Mouse (Mus musculus) limb, embryonic 10.5 days (tissue): ENCODE measurements around the gene Gm20721. TPM values are rescaled to one million over a fixed set of nuclear protein-coding genes. Genes with fewer than 3 reads are reported as not detected.
"Not testable (repeated sequence)": the region's sequence is repeated elsewhere in the genome, so short reads cannot be mapped to it uniquely, and the experiment has no call there.

Source experiments
- DNase-seq: peaks from one replicate; pipeline ENCODE4 v3.0.0-alpha.2; 2017; ENCODE audit warnings: low spot score
- H3K27ac ChIP-seq: fragments of 300-500 bp; sonication (generic); 2 replicates; pipeline ENCODE4 v1.5.1; 2016; ENCODE audit warnings: mild to moderate bottlenecking
- H3K27me3 ChIP-seq: fragments of 300-500 bp; sonication (generic); 2 replicates; pipeline ENCODE4 v1.6.1; 2016; ENCODE audit warnings: low read depth, mild to moderate bottlenecking; ENCODE audit not compliant: poor library complexity, severe bottlenecking
- H3K36me3 ChIP-seq: fragments of 300-500 bp; sonication (generic); 2 replicates; pipeline ENCODE4 v1.6.1; 2016; ENCODE audit warnings: mild to moderate bottlenecking, moderate library complexity
- H3K4me1 ChIP-seq: fragments of 300-500 bp; sonication (generic); 2 replicates; pipeline ENCODE4 v1.6.1; 2016
- H3K4me3 ChIP-seq: fragments of 300-500 bp; sonication (generic); 2 replicates; pipeline ENCODE4 v1.5.1; 2016; ENCODE audit warnings: mild to moderate bottlenecking, moderate library complexity
- H3K9me3 ChIP-seq: fragments of 300-500 bp; sonication (generic); replicated peaks from 2 replicates; pipeline ENCODE4 v1.6.1; 2016; ENCODE audit warnings: mild to moderate bottlenecking
- WGBS: fragments of 180-500 bp; shearing (Covaris S2); methylation state at CpG from one replicate; pipeline ENCODE4 v1.1.7; 2016; 5-methylcytosine and 5-hydroxymethylcytosine counted together
- polyA plus RNA-seq: library from polyadenylated mRNA; unstranded; fragments of >200 nt; fragmentation: Nextera tagmentation; extraction: Ambion mirVana; gene quantifications from 2 replicates; pipeline ENCODE4 v1.2.1, GENCODE M21; 2016

Gm20721 gene
- 14.9 and 15.2 TPM in 2 replicates for polyA plus RNA-seq

- no peak for DNase-seq
- Histone ChIP-seq H3K4me3 (no peak within 1 kb of the TSS), H3K9me3 (no peaks in the 10 kb centered on the region; the same call in 1 of the 2 replicates), H3K27ac (no peak within 1 kb of the TSS), H3K27me3 (no peaks in the 10 kb centered on the region), H3K36me3 (peaks cover 60% of the 10 kb centered on the region), H3K4me1 (peaks cover 20% of the 10 kb centered on the region)
- 95% methylated on average over 5 of the region's 5 CpGs for WGBS
Measured at GRCm38 (mm10) chr2:174346612-174346998, at the start of gene Gm20721. TSS of gene Gm20721 (minus strand) at chr2:174346712.

DNA sequence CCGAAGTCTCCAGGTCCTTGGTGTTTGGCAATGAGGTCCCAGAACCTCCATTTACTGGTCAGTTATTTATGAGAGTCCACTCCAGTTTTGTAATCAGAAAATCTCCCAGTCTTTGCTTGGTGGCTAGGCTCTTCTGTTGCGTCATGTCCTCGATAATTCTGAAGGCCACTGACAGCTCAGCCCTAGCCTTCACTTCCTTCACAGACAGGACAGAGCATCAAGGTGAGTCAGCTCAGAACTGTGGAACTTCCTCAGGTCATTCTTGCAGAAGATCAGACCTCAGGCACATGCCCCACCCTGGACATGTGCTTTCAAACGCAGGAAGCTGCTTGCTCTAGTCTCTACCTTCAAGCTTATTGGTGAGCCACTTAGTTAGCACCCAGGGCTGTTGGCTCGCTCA is 46.9 kb upstream of the Gm20721 start:
- WGBS: 81% methylated on average over 5 of the region's 5 CpGs
- Histone ChIP-seq H3K36me3 (no peaks in the 10 kb centered on the region), H3K4me3 (no peak overlapping the region), H3K9me3 (no peaks in the 10 kb centered on the region), H3K27me3 (no peaks in the 10 kb centered on the region), H3K27ac (no peak overlapping the region), H3K4me1 (no peaks in the 10 kb centered on the region)
- DNase-seq: no peak

GRCm38 (mm10) chr2:174392554-174392953 is 46.0 kb upstream of the Gm20721 start:
- no peak for DNase-seq
- H3K27ac ChIP-seq: no peak overlapping the region
- H3K27me3 ChIP-seq: no peaks in the 10 kb centered on the region
- no peaks in the 10 kb centered on the region for H3K9me3 ChIP-seq
- H3K4me1 ChIP-seq: no peaks in the 10 kb centered on the region
- no peak overlapping the region for H3K4me3 ChIP-seq
- H3K36me3 ChIP-seq: no peaks in the 10 kb centered on the region
- WGBS: 77% methylated on average over 9 of the region's 9 CpGs

DNA sequence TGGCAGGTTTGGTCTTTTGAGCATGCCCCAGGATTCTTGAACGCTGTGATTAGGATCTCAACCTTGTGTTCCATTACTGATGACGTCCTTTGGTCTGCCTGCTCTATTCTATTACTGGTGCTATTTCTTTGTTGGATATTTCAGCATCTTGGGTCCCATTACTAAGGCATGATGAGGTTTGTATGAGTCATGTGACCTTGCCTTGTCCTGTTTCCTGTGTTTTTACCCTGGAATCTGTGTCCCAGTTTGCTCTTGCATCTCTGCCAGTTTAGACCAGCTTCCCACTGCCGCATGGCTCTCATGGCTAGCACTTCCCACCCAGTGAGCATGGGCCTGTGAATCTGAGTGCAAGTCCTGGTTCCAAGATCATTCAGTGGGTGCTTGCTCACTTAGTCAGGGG is 45.4 kb upstream of the Gm20721 start:
- Histone ChIP-seq H3K27ac (no peak overlapping the region), H3K4me1 (no peaks in the 10 kb centered on the region), H3K9me3 (no peaks in the 10 kb centered on the region), H3K27me3 (no peaks in the 10 kb centered on the region), H3K4me3 (no peak overlapping the region), H3K36me3 (no peaks in the 10 kb centered on the region)
- 89% methylated on average over 3 of the region's 3 CpGs for WGBS
- no peak for DNase-seq

GRCm38 (mm10) chr2:174381021-174381420 is 34.5 kb upstream of the Gm20721 start:
- Histone ChIP-seq H3K4me1 (no peaks in the 10 kb centered on the region), H3K4me3 (no peak overlapping the region), H3K36me3 (no peaks in the 10 kb centered on the region), H3K9me3 (no peaks in the 10 kb centered on the region), H3K27me3 (no peaks in the 10 kb centered on the region), H3K27ac (no peak overlapping the region)
- DNase-seq: no peak
- 92% methylated on average over 9 of the region's 9 CpGs for WGBS

- no peaks in the 10 kb centered on the region for H3K27me3 ChIP-seq
- no peak for DNase-seq
- H3K27ac ChIP-seq: no peak overlapping the region
- H3K4me3 ChIP-seq: no peak overlapping the region
- no peaks in the 10 kb centered on the region for H3K9me3 ChIP-seq
- no peaks in the 10 kb centered on the region for H3K36me3 ChIP-seq
- 83% methylated on average over 10 of the region's 10 CpGs for WGBS
- H3K4me1 ChIP-seq: no peaks in the 10 kb centered on the region
Measured at GRCm38 (mm10) chr2:174366571-174366970, 20.1 kb upstream of the Gm20721 start.

- H3K36me3 ChIP-seq: no peaks in the 10 kb centered on the region
- 80% methylated on average over 4 of the region's 4 CpGs for WGBS
- DNase-seq: no peak
- no peaks in the 10 kb centered on the region for H3K27me3 ChIP-seq
- no peak overlapping the region for H3K27ac ChIP-seq
- no peak overlapping the region for H3K4me3 ChIP-seq
- no peaks in the 10 kb centered on the region for H3K4me1 ChIP-seq
- no peaks in the 10 kb centered on the region for H3K9me3 ChIP-seq
Measured at GRCm38 (mm10) chr2:174359656-174360055, 13.1 kb upstream of the Gm20721 start.

DNA sequence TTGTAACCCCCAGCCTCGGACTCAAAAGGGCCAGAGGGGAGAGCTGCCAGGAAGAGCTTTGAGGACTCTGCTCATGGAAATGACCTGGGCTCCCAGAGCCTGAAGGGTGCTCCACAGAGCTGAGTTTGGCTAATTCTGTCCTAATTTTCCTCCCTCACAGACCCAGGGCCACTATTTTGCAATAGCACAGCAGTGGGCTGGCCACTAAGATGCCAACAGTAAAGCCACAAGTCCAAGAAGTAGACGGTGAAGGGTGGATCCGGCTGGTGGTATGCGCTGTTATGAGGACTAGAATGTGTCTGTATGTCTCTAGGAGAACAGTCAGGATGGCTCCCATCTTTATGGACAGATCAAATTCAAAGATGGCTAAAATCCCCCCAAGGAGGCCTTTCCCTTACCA is 12.0 kb upstream of the Gm20721 start:
- no peak for DNase-seq
- Histone ChIP-seq H3K4me1 (no peaks in the 10 kb centered on the region), H3K9me3 (no peaks in the 10 kb centered on the region), H3K4me3 (no peak overlapping the region), H3K27me3 (no peaks in the 10 kb centered on the region), H3K36me3 (no peaks in the 10 kb centered on the region), H3K27ac (no peak overlapping the region)
- WGBS: 90% methylated on average over 4 of the region's 4 CpGs

- Histone ChIP-seq H3K36me3 (peaks cover 55% of the 10 kb centered on the region), H3K4me1 (peaks cover 17% of the 10 kb centered on the region)
- not testable (repeated sequence) for H3K27ac ChIP-seq, H3K9me3 ChIP-seq, H3K27me3 ChIP-seq, DNase-seq, H3K4me3 ChIP-seq
- 97% methylated on average over 2 of the region's 2 CpGs for WGBS
Measured at GRCm38 (mm10) chr2:174346999-174347668, 622 bp upstream of the Gm20721 start.

DNA sequence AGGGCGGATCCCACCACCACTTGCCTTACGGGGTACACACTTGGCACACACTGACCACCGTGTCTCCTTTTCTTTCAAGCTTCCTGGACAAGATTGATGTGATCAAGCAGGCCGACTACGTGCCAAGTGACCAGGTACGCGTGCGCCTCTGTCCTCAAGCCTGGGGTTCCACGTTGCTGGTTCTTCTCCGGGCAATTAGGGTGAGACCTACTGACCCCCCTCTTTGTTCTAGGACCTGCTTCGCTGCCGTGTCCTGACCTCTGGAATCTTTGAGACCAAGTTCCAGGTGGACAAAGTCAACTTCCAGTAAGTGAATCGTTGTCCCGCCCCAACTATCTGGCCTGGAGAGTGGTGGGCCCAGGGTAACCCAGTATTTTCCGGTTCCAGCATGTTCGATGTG is 1.5 kb downstream of the Gm20721 start:
- no peaks in the 10 kb centered on the region; the same call in 1 of the 2 replicates for H3K9me3 ChIP-seq
- DNase-seq: no peak
- no peak overlapping the region for H3K27ac ChIP-seq
- H3K36me3 ChIP-seq: peaks cover 76% of the 10 kb centered on the region
- H3K4me1 ChIP-seq: peaks cover 34% of the 10 kb centered on the region
- no peak overlapping the region for H3K4me3 ChIP-seq
- WGBS: 95% methylated on average over 16 of the region's 16 CpGs
- H3K27me3 ChIP-seq: no peaks in the 10 kb centered on the region

- H3K4me3 ChIP-seq: no peak overlapping the region
- 31% methylated on average over 3 of the region's 3 CpGs for WGBS
- H3K27me3 ChIP-seq: no peaks in the 10 kb centered on the region
- H3K4me1 ChIP-seq: peaks cover 40% of the 10 kb centered on the region
- H3K36me3 ChIP-seq: peaks cover 85% of the 10 kb centered on the region
- DNase-seq: peak; percentile 65
- H3K27ac ChIP-seq: peak overlapping the region; percentile 15; the same call in 1 of the 2 replicates
- no peaks in the 10 kb centered on the region; the same call in 1 of the 2 replicates for H3K9me3 ChIP-seq
Measured at GRCm38 (mm10) chr2:174344003-174344655, 2.4 kb downstream of the Gm20721 start.

DNA sequence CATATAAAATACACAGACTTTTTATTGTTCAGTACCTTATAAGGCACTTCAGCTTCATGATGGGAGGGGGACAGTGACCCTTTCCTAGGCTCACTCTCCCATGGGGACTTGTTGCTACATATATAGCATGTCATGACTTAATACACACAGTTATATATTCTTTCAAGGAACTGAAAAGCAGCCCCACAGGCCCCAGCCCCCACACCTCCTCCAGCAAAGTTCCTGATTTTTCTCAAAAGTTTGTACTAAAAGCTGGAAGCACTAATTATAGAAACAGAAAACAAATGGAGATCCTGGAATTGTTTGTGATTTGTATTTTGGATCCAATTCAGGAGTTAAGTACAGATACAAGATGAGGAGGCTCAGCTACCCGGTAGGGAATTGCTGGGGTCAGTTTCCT is 2.9 kb downstream of the Gm20721 start:
- Histone ChIP-seq H3K9me3 (no peaks in the 10 kb centered on the region; the same call in 1 of the 2 replicates), H3K36me3 (peaks cover 90% of the 10 kb centered on the region), H3K4me1 (peaks cover 45% of the 10 kb centered on the region), H3K4me3 (no peak overlapping the region), H3K27me3 (no peaks in the 10 kb centered on the region), H3K27ac (peak overlapping the region; percentile 15; the same call in 1 of the 2 replicates)
- no peak for DNase-seq
- WGBS: 57% methylated on average over 1 of the region's 1 CpGs

DNA sequence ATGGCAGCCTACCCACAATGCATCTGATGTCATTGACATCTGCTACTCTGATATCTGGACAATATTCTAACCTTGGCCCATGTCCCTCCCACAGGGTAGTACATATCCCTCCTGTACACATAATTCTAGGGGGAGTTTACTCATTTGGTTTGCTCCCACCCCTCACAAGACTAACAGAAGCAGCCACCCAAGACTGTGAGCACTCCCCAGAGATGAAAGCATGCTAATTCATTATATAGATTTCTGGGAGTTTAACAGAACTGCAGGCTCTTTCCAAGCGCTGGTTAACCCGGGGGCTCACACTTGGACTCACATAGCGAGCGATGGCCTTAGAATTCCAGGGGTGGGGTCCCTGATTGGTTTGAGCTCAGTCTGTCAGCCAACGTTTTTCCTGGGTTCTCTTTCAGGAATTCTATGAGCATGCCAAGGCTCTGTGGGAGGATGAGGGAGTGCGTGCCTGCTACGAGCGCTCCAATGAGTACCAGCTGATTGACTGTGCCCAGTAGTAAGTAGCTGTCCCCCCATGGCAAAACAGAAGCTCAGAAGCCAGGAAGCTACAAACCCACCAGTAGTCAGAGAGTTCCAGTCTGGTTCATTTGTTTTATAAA is 3.6 kb downstream of the Gm20721 start:
- Histone ChIP-seq H3K36me3 (peaks cover 96% of the 10 kb centered on the region), H3K27ac (no peak overlapping the region)

More for the DNA sequence above, 3.6 kb downstream of the Gm20721 start:
- WGBS: 81% methylated on average over 8 of the region's 8 CpGs
- no peaks in the 10 kb centered on the region; the same call in 1 of the 2 replicates for H3K9me3 ChIP-seq
- H3K4me3 ChIP-seq: no peak overlapping the region
- no peaks in the 10 kb centered on the region for H3K27me3 ChIP-seq
- H3K4me1 ChIP-seq: peaks cover 45% of the 10 kb centered on the region
- no peak for DNase-seq
